Mouse (Mus musculus) midbrain, embryonic 12.5 days (tissue): ENCODE data around the gene Sbk2. TPM values are rescaled to one million over a fixed set of nuclear protein-coding genes. Genes with fewer than 3 reads are reported as not detected.
A peak's percentile ranks its signal among the peaks of the same experiment; 100 is the strongest.

Experiments used
- ATAC-seq: fragments of 200-750 bp; cut with Nextera tagmentation; 2 replicates; pipeline ENCODE4 v1.8.0; 2017; ENCODE audit warnings: low read depth, moderate TSS enrichment, moderate library complexity; ENCODE audit not compliant: low FRiP score
- H3K27ac ChIP-seq: fragments of 300-500 bp; sonication (generic); replicated peaks from 2 replicates; pipeline ENCODE4 v1.5.1; 2016; ENCODE audit warnings: mild to moderate bottlenecking
- H3K27me3 ChIP-seq: fragments of 300-500 bp; sonication (generic); 2 replicates; pipeline ENCODE4 v1.6.1; 2016; ENCODE audit warnings: mild to moderate bottlenecking
- H3K36me3 ChIP-seq: fragments of 300-500 bp; sonication (generic); 2 replicates; pipeline ENCODE4 v1.6.1; 2016
- H3K4me1 ChIP-seq: fragments of 300-500 bp; sonication (generic); 2 replicates; pipeline ENCODE4 v1.6.1; 2016
- H3K4me2 ChIP-seq: fragments of 300-500 bp; sonication (generic); replicated peaks from 2 replicates; pipeline ENCODE4 v1.6.1; 2016; ENCODE audit warnings: mild to moderate bottlenecking, moderate library complexity
- H3K4me3 ChIP-seq: fragments of 300-500 bp; sonication (generic); 2 replicates; pipeline ENCODE4 v1.5.1; 2016; ENCODE audit warnings: mild to moderate bottlenecking
- H3K9ac ChIP-seq: fragments of 300-500 bp; sonication (generic); replicated peaks from 2 replicates; pipeline ENCODE4 v1.6.1; 2016; ENCODE audit warnings: mild to moderate bottlenecking, moderate library complexity
- H3K9me3 ChIP-seq: fragments of 300-500 bp; sonication (generic); 2 replicates; pipeline ENCODE4 v1.6.1; 2016; ENCODE audit warnings: mild to moderate bottlenecking
- WGBS: fragments of 180-500 bp; shearing (Covaris S2); methylation state at CpG from one replicate; pipeline ENCODE4 v1.1.7; 2016; 5-methylcytosine and 5-hydroxymethylcytosine counted together
- polyA plus RNA-seq: library from polyadenylated mRNA; unstranded; fragments of >200 nt; fragmentation: Nextera tagmentation; extraction: Ambion mirVana; gene quantifications from 2 replicates; pipeline ENCODE4 v1.2.1, GENCODE M21; 2016

The Sbk2 gene
- polyA plus RNA-seq, 1 experiment from 2014 or later = 0.18 TPM

DNA sequence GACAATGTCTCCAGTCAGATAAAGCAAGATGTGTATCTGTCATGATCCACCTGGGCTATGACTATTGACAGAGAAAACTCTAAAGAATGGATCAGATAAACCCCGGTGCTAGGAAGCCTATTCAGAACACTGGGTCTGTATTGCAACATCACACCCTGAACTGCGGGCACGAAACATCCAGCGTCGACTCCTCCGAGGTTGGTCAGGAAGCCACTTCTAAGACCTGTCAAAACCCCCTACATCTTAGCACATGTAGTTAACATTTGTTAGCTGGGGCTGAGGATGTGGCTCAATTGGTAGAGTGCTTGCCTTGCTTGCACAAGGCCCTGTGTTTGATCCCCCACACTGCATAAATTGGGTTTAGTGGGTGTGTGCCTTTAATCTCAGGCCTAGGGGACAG is 15.8 kb downstream of the Sbk2 start:
- no peak overlapping the region for H3K27ac ChIP-seq
- H3K9me3 ChIP-seq = no peaks in the 10 kb centered on the region
- no peaks in the 10 kb centered on the region for H3K36me3 ChIP-seq
- H3K4me3 ChIP-seq = no peak overlapping the region
- H3K4me2 ChIP-seq = no peak overlapping the region
- no peaks in the 10 kb centered on the region for H3K4me1 ChIP-seq
- H3K27me3 ChIP-seq = no peaks in the 10 kb centered on the region
- 85% methylated on average over 6 of the region's 6 CpGs for WGBS
- no peak for ATAC-seq
- no peak overlapping the region for H3K9ac ChIP-seq

DNA sequence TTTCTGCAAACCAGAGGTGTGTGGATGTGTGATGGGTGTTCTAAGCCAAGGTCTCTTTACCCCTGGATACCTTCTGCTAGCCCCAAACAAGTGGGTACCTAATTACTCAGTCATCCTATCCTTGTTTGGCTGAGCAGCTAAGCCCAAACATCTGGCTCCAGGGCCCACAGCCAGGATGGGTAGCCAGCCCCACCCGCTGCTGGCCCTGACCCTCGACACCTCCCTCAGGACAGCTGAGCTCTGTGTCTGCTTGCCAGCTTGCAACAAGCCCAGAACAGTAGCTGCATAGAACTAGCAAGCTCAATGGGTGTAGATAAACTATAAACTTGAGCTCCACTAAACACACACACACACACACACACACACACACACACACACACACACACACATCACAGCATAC is 16.4 kb downstream of the Sbk2 start:
- WGBS = 45% methylated on average over 2 of the region's 2 CpGs
- Histone ChIP-seq H3K4me1 (no peaks in the 10 kb centered on the region), H3K36me3 (no peaks in the 10 kb centered on the region), H3K27me3 (no peaks in the 10 kb centered on the region), H3K27ac (no peak overlapping the region), H3K4me2 (no peak overlapping the region), H3K9me3 (no peaks in the 10 kb centered on the region), H3K9ac (no peak overlapping the region), H3K4me3 (no peak overlapping the region)
- ATAC-seq = no peak

DNA sequence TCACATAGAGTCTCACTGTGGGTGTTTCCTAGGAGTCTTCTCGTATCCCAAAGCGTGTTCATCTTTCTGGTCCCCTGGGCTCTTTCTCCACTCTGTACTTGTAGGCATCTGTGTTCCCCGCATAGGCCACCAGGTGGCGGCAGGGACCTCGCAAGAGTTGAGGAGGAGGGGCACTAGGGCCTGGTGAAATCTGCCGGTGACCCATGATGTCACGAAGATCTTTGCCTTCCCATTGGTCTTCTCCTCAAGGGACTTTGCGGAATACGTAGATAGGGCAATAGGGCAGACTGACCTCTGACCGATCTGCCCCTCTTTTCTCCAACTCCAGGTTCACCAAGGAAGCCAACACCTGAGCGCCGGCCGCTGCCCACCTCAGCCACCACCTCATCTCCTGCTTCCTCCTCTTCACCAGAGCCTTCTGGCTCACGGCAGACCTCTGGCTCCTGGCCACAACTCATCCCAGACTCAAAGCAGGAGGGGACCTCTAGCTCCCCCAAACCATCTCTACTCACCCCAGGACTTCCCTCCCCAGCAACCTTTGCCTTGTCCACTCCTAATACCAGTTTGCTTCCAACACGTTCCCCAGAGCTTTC is 20.9 kb downstream of the Sbk2 start:
- peak overlapping the region; percentile 42 for H3K4me2 ChIP-seq
- H3K9ac ChIP-seq = no peak overlapping the region
- H3K36me3 ChIP-seq = no peaks in the 10 kb centered on the region
- WGBS = 19% methylated on average over 15 of the region's 15 CpGs
- H3K27ac ChIP-seq = no peak overlapping the region
- H3K9me3 ChIP-seq = no peaks in the 10 kb centered on the region
- no peaks in the 10 kb centered on the region for H3K4me1 ChIP-seq
- H3K27me3 ChIP-seq = no peaks in the 10 kb centered on the region
- peak; percentile 46 for ATAC-seq
- H3K4me3 ChIP-seq = peak overlapping the region; percentile 27

DNA sequence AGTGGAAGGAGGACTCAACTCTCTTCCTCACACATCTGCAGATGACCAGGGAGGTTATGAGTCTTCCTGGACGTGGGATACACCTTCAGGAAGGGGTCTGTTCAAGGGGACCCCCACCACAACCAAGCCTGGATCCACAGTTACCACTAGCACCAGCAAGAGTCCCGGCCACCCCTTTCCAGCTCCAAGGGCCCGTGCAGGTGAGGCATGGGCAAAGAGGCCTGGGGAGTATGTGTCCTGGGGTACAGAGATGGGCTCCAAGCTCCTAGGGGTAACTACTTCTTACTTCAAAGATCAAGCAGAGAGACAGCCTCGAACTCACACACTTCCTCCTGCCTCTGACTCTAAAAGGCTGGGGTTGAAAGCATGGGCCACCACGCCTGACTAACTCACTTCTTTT is 21.5 kb downstream of the Sbk2 start:
- H3K4me2 ChIP-seq = no peak overlapping the region
- no peaks in the 10 kb centered on the region for H3K4me1 ChIP-seq
- no peak overlapping the region for H3K4me3 ChIP-seq
- H3K9ac ChIP-seq = no peak overlapping the region
- H3K27ac ChIP-seq = no peak overlapping the region
- no peaks in the 10 kb centered on the region for H3K9me3 ChIP-seq
- no peaks in the 10 kb centered on the region for H3K27me3 ChIP-seq
- 54% methylated on average over 5 of the region's 5 CpGs for WGBS
- no peak for ATAC-seq
- H3K36me3 ChIP-seq = no peaks in the 10 kb centered on the region

DNA sequence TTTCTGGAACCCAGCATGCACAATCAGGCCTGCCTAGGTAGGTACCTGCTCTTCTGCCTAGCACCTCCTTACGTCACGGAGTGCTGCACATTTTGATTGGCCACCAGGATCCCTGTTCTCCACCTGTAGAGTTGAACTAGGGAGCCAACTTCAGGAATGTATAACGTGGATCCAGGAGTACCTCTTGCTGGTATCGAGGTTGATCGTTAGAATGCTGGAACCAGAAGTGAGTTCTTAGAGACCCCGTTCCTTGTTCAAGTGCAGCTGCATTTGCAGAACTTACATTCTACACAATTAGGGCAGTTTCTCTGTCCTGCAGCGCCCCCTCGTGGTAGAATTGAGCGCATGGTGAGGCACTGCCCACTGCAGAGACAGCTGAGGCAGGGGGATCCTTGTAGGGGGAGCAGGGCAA is 24.1 kb downstream of the Sbk2 start:
- no peak overlapping the region for H3K9ac ChIP-seq
- H3K27ac ChIP-seq = no peak overlapping the region
- H3K36me3 ChIP-seq = no peaks in the 10 kb centered on the region
- no peaks in the 10 kb centered on the region for H3K9me3 ChIP-seq
- no peak overlapping the region for H3K4me2 ChIP-seq
- no peak overlapping the region for H3K4me3 ChIP-seq
- H3K4me1 ChIP-seq = no peaks in the 10 kb centered on the region
- WGBS = 22% methylated on average over 9 of the region's 9 CpGs
- no peaks in the 10 kb centered on the region for H3K27me3 ChIP-seq
- peak; percentile 51 for ATAC-seq

DNA sequence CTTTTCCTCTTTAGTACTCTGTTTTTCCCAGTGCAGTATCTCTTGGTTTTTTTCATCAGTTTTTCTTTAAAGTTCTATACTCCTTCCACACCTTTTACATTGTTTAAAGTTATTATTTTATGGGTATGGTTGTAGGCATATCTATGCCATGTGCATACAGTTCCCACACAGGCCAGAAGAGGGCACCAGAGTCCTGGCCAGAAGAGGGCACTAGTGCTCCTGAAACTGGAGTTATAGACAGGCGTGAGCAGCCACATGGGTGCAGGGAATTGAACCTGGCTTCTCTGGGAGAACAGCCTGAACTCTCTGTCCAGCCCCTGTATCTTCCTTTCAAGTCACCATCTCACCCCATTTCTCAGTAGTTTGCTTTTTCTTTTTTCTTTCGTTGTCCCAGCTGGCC is 25.8 kb downstream of the Sbk2 start:
- Histone ChIP-seq H3K4me1 (no peaks in the 10 kb centered on the region), H3K27me3 (no peaks in the 10 kb centered on the region), H3K9ac (no peak overlapping the region), H3K4me2 (no peak overlapping the region), H3K27ac (no peak overlapping the region), H3K4me3 (no peak overlapping the region), H3K36me3 (no peaks in the 10 kb centered on the region), H3K9me3 (no peaks in the 10 kb centered on the region)
- ATAC-seq = no peak
- WGBS = 40% methylated on average over 2 of the region's 2 CpGs

DNA sequence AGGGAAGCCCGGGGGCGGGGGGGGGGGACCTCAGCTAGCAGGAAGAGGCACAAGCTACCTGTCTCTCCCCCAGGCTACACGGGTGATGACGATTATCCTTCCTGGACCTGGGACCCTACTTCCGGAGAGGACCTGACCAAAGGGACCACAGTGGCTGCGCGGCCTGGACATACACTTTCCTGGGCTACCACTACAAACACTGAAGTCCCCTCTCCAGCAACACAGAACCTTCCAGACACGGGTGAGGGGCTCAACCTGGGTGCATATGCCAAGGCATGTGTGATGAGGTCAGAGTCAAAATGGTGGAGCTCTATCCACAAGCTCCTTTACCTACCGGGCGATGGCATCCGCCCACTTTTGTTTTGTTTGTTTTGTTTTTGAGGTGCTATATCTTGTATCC is 26.8 kb downstream of the Sbk2 start:
- Histone ChIP-seq H3K4me1 (no peaks in the 10 kb centered on the region), H3K4me3 (no peak overlapping the region), H3K36me3 (no peaks in the 10 kb centered on the region), H3K9me3 (no peaks in the 10 kb centered on the region), H3K27me3 (no peaks in the 10 kb centered on the region), H3K4me2 (no peak overlapping the region), H3K9ac (no peak overlapping the region), H3K27ac (no peak overlapping the region)
- ATAC-seq = no peak
- WGBS = 77% methylated on average over 11 of the region's 11 CpGs

DNA sequence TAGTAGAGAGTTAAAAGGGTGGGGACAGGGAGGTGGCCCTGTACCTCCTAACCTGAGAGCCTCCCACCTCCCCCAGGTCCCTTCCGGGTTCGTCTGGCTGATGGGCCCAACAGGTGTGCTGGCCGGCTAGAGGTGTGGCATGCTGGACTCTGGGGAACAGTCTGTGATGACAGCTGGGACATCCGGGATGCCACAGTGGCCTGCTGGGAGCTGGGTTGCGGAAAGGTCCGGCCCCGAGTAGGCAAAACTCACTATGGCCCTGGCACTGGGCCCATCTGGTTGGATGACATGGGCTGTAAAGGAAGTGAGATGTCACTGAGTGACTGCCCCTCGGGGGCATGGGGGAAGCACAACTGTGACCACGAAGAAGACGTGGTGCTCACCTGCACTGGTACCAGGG is 27.4 kb downstream of the Sbk2 start:
- 82% methylated on average over 10 of the region's 10 CpGs for WGBS
- H3K27me3 ChIP-seq = no peaks in the 10 kb centered on the region
- no peaks in the 10 kb centered on the region for H3K9me3 ChIP-seq
- H3K27ac ChIP-seq = no peak overlapping the region
- no peak overlapping the region for H3K4me3 ChIP-seq
- H3K36me3 ChIP-seq = no peaks in the 10 kb centered on the region
- H3K9ac ChIP-seq = no peak overlapping the region
- no peak for ATAC-seq
- H3K4me1 ChIP-seq = no peaks in the 10 kb centered on the region
- no peak overlapping the region for H3K4me2 ChIP-seq

DNA sequence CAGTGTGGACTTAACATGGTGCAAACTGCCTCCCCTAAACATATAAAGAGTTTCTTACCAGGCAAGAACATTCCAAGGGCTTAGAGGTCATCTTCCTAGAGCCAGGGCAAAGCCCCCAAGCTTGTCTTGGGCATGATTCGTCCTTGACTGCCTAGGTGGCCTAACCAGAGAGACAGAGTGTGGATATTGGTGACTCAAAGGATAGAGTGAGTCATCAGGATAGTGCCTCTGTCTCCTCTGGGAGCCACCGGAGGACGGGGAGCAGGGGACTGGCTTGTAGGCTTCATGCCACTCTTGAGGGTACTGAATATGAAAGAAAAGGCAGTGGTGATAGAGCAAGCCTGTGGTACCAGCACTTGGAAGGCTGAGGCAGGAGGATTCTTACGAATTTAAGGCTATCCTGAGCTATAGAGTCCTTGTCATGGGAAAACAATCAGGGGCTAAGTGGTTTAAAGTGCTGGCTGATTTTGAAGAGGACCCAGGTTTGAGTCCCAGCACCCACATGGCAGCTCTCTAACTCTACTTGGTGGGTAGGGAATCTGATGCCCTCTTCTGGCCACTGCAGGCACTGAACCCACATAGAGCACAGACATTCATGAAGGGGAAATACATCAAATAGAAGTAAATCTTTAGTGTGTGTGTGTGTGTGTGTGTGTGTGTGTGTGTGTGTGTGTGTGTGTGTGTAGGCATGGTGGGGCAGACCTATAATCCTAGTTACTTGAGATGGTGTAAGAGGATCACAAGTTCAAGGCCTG is 29.9 kb downstream of the Sbk2 start:
- 81% methylated on average over 4 of the region's 4 CpGs for WGBS
- no peaks in the 10 kb centered on the region for H3K36me3 ChIP-seq
- no peak for ATAC-seq
- no peaks in the 10 kb centered on the region for H3K4me1 ChIP-seq
- H3K9ac ChIP-seq = no peak overlapping the region
- no peaks in the 10 kb centered on the region for H3K27me3 ChIP-seq
- H3K4me3 ChIP-seq = no peak overlapping the region
- no peak overlapping the region for H3K27ac ChIP-seq
- H3K9me3 ChIP-seq = no peaks in the 10 kb centered on the region
- H3K4me2 ChIP-seq = no peak overlapping the region

DNA sequence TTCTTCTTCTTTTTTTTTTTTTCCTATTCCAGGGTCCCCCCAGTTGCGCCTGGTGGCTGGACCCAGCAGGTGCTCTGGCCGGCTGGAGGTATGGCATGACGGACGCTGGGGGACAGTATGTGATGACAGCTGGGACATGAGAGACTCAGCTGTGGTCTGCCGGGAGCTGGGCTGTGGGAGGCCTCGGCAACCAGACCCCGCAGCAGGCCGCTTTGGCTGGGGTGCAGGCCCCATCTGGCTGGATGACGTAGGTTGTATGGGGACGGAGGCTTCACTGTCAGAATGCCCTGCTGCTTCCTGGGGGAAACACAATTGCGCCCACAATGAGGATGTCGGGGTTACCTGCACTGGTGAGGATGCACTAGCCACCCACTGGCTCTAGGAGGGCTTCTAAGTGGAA is 31.1 kb downstream of the Sbk2 start:
- Histone ChIP-seq H3K36me3 (no peaks in the 10 kb centered on the region), H3K4me1 (no peaks in the 10 kb centered on the region), H3K27ac (no peak overlapping the region), H3K27me3 (no peaks in the 10 kb centered on the region), H3K9me3 (no peaks in the 10 kb centered on the region), H3K4me3 (no peak overlapping the region), H3K4me2 (no peak overlapping the region), H3K9ac (no peak overlapping the region)
- 80% methylated on average over 12 of the region's 12 CpGs for WGBS
- no peak for ATAC-seq

DNA sequence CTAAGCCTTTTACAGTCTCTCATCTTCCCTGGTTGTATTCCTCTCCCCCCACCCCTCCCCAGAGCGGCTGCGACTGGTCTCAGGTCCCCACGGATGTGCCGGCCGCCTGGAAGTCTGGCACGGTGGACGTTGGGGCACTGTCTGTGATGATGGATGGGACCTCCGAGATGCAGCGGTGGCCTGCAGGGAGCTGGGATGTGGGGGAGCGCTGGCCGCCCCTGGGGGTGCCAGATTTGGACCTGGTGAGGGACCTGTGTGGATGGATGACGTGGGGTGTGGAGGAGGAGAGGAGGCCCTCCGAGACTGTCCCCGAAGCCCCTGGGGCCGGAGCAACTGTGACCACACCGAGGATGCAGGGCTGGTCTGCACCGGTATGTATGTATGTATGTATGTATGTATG is 35.9 kb downstream of the Sbk2 start:
- no peaks in the 10 kb centered on the region for H3K27me3 ChIP-seq
- no peak for ATAC-seq
- no peak overlapping the region for H3K27ac ChIP-seq
- H3K4me2 ChIP-seq = no peak overlapping the region
- H3K4me1 ChIP-seq = peaks cover 37% of the 10 kb centered on the region
- no peaks in the 10 kb centered on the region for H3K36me3 ChIP-seq
- H3K9ac ChIP-seq = no peak overlapping the region; the same call in 1 of the 2 replicates
- WGBS = 88% methylated on average over 15 of the region's 17 CpGs
- no peaks in the 10 kb centered on the region for H3K9me3 ChIP-seq
- H3K4me3 ChIP-seq = no peak overlapping the region

DNA sequence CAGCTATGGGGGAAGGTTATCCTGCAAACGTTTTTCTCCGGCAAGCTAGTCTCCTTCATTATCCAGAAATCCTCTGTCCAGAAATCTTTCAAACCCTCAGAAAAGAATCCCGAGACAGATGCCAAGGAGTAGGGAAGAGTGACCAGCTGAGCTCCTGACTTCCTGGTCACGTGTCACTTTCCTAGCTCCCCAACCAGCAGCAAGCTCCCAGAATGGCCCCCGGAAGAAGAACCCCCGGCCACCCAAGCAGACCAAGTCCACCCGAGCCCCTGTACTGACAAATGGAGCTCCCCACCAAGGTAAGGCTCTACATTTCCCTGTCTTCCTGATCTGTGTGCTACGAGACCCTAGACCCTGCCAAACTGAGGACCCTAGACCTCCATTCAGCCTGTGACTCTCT is 36.5 kb downstream of the Sbk2 start:
- Histone ChIP-seq H3K9me3 (no peaks in the 10 kb centered on the region), H3K27ac (no peak overlapping the region), H3K9ac (no peak overlapping the region), H3K27me3 (no peaks in the 10 kb centered on the region), H3K4me1 (peaks cover 42% of the 10 kb centered on the region), H3K4me2 (no peak overlapping the region), H3K36me3 (no peaks in the 10 kb centered on the region), H3K4me3 (no peak overlapping the region)
- 59% methylated on average over 8 of the region's 8 CpGs for WGBS
- no peak for ATAC-seq

DNA sequence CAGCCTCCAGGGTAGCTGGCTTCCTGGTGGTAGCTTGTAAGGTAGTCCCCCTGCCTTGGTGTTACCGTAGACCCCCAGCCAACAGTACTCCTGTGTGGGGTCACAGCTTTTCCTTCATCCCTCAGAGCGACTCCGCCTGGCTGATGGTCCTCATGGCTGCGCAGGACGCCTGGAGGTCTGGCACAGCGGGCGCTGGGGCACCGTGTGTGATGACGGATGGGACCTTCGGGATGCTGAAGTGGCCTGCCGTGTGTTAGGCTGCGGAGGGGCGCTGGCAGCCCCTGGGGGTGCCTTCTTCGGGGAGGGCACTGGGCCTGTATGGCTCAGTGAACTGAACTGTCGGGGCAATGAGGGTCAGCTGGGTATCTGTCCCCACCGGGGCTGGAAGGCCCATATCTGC is 37.4 kb downstream of the Sbk2 start:
- peak overlapping the region; percentile 46; the same call in 1 of the 2 replicates for H3K9ac ChIP-seq
- 73% methylated on average over 16 of the region's 16 CpGs for WGBS
- no peak for ATAC-seq

More for the DNA sequence above, 37.4 kb downstream of the Sbk2 start:
- no peak overlapping the region for H3K4me2 ChIP-seq
- no peaks in the 10 kb centered on the region for H3K9me3 ChIP-seq
- H3K4me1 ChIP-seq = peaks cover 51% of the 10 kb centered on the region
- no peaks in the 10 kb centered on the region for H3K27me3 ChIP-seq
- H3K27ac ChIP-seq = no peak overlapping the region
- H3K36me3 ChIP-seq = no peaks in the 10 kb centered on the region
- H3K4me3 ChIP-seq = no peak overlapping the region
